8 mouse cellular contexts compared by ENCODE assay signal in the genomic region with DNA sequence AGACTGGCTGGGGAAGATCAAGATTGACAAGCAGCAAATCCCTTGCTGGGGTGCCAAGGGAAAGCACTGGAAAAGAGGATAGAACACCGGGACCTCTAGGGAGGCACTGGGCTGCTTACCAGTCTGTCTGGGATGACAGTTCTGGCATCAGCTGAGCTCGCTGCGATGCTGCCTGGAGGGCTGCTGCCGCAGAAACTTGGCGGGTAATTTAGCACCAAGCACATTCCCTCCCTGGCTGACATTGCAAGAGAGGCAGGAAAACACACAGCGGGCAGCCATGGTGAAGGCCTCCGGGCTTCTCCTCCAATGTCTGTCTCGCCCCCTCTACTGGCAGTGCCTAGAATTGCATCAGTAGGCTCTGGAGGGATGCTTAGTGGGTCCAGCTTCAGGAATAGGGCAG. TPM values are rescaled to one million over a fixed set of nuclear protein-coding genes. Genes with fewer than 3 reads are reported as not detected.
DNase-seq lines count a peak whose midpoint lies in the region; ATAC-seq lines count a peak whose summit lies in the region.

No protein-coding gene starts in this region.

- DNase-seq in adipocyte (ENCODE audit: low spot score) = peak; percentile 61
- peak; percentile 89 for DNase-seq in embryo, embryonic 10 days (ENCODE audit: low spot score)
- peak; percentile 67 for DNase-seq in gastrocnemius, postnatal 14 days
- DNase-seq in left cerebral cortex, adult 9 months (ENCODE audit: low spot score in 2 of 2) = peak; percentile 26 to 86
- peak; percentile 63 for DNase-seq in right cerebral cortex, postnatal 4 days

- intact Hi-C loops in gastrocnemius, postnatal 14 days (cut with DNase I; ENCODE audit: low total_unique reads) = no loop called here

- peak; percentile 68 for ATAC-seq in inflammation-experienced regulatory T-cells, adult 6 months
- ATAC-seq in megakaryocyte-erythroid progenitor cell, adult 5-6 weeks (replicated peaks; ENCODE audit: low FRiP score, low TSS enrichment, poor library complexity, severe bottlenecking) = peak; percentile 93
- no peak for ATAC-seq in activated CD4-positive, CD25-positive, alpha-beta regulatory T cell, adult 4 months

RNA-seq across cellular contexts. Expression of a gene that starts 51.0 kb away (rescaled TPM):
- 1 to 10 TPM; 3.5 to 3.9 TPM for total RNA-seq in gastrocnemius, postnatal 14 days (2021)
- polyA plus RNA-seq in inflammation-experienced regulatory T-cells, adult 6 months (2017; shearing (Covaris generic)) = 10 to 100 TPM; 53.7 to 96.4 (median 74.9) TPM
- 25.5 and 40.9 TPM in 2 replicates for total RNA-seq in megakaryocyte-erythroid progenitor cell, adult 5-6 weeks (2014; fragmentation: Nextera tagmentation)
- 19.7 and 35.4 TPM in 2 replicates for total RNA-seq in megakaryocyte-erythroid progenitor cell, adult 5-6 weeks (2017)
- 10 to 100 TPM; 78.9 to 83.8 TPM for polyA plus RNA-seq in activated CD4-positive, CD25-positive, alpha-beta regulatory T cell, adult 4 months (2017; shearing (Covaris generic))

Comparison
In these comparisons a context has a peak if more than half of its experiments do, and no peak if none do; other contexts are left out.
1. RNA of a gene that starts 51.0 kb away (total RNA-seq): 19.7 to 40.9 TPM in megakaryocyte-erythroid progenitor cell, adult 5-6 weeks; 3.5 to 3.9 TPM in gastrocnemius, postnatal 14 days; every median in the first group is over 4 times any median in the second.
2. Peak in every context shown above with its lines, with median percentiles within 50 percentile points of each other: DNase-seq.